Mouse (Mus musculus) intestine, embryonic 15.5 days (tissue): ENCODE data around the gene Dph7. TPM values are rescaled to one million over a fixed set of nuclear protein-coding genes. Genes with fewer than 3 reads are reported as not detected.
A peak's percentile ranks its signal among the peaks of the same experiment; 100 is the strongest.

Experiments
- ATAC-seq: fragments of 200-750 bp; cut with Nextera tagmentation; 2 replicates; pipeline ENCODE4 v1.8.0; 2017; ENCODE audit warnings: moderate TSS enrichment, moderate library complexity
- H3K27ac ChIP-seq: fragments of 300-500 bp; sonication (generic); 2 replicates; pipeline ENCODE4 v1.5.1; 2015; ENCODE audit warnings: mild to moderate bottlenecking, inconsistent platforms
- H3K27me3 ChIP-seq: fragments of 300-500 bp; sonication (generic); replicated peaks from 2 replicates; pipeline ENCODE4 v1.6.1; 2015; ENCODE audit warnings: inconsistent platforms
- H3K36me3 ChIP-seq: fragments of 300-500 bp; sonication (generic); 2 replicates; pipeline ENCODE4 v1.6.1; 2015; ENCODE audit warnings: inconsistent platforms
- H3K4me1 ChIP-seq: fragments of 300-500 bp; sonication (generic); replicated peaks from 2 replicates; pipeline ENCODE4 v1.6.1; 2015; ENCODE audit warnings: inconsistent platforms
- H3K4me2 ChIP-seq: fragments of 300-500 bp; sonication (generic); replicated peaks from 2 replicates; pipeline ENCODE4 v1.6.1; 2015; ENCODE audit warnings: mild to moderate bottlenecking, inconsistent platforms
- H3K4me3 ChIP-seq: fragments of 300-500 bp; sonication (generic); replicated peaks from 2 replicates; pipeline ENCODE4 v1.5.1; 2015; ENCODE audit warnings: inconsistent platforms
- H3K9ac ChIP-seq: fragments of 300-500 bp; sonication (generic); 2 replicates; pipeline ENCODE4 v1.6.1; 2015; ENCODE audit warnings: inconsistent platforms
- H3K9me3 ChIP-seq: fragments of 300-500 bp; sonication (generic); 2 replicates; pipeline ENCODE4 v1.6.1; 2016; ENCODE audit warnings: inconsistent platforms
- WGBS: fragments of 180-500 bp; shearing (Covaris S2); methylation state at CpG from one replicate; pipeline ENCODE4 v1.1.7; 2015; 5-methylcytosine and 5-hydroxymethylcytosine counted together
- polyA plus RNA-seq: library from polyadenylated mRNA; unstranded; fragments of >200 nt; fragmentation: Nextera tagmentation; extraction: Ambion mirVana; gene quantifications from 2 replicates; pipeline ENCODE4 v1.2.1, GENCODE M21; 2015

Dph7 gene
- 21.8 and 24.0 TPM in 2 replicates for polyA plus RNA-seq

DNA sequence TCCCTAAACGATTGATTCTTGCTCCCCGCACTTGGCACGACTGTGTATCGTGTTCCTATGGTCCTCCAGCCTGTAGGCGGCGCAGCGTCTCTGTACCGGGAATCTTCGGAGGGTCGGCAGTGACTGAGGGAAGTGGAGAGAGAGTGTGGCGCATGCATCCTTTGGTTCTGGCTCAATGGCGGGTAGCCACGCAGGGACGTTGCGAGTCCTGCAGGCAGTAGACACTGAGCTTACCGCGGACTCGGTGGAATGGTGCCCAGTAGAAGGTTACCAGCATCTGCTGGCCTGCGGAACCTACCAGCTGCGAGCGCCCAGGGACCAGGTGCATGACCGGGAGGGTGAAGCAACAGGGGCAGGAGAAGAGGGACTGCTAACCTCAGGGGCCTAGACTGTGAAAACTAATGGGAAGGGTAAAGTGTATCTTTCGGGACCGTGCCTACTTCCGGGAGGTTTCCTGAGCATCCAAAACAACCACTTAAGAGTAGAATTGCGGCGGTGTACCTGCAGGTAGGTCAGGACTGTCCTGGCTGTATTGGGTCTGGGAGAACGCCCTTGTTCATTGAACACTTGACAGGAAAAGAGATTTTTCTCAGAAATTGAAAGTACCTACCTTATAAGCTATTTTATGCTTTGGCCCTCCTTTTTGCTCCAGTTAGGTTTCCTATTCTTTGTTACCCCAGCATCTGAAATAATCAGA, at the start of gene Dph7:
Gene Dph7 (plus strand): TSS at position 97 of the 697 bp plus-strand sequence.
- Histone ChIP-seq H3K9me3 (no peaks in the 10 kb centered on the region), H3K27me3 (no peaks in the 10 kb centered on the region), H3K9ac (peak within 1 kb of the TSS; percentile 88), H3K36me3 (peaks cover 18% of the 10 kb centered on the region; the same call in 1 of the 2 replicates), H3K4me3 (peak within 1 kb of the TSS; percentile 84), H3K4me2 (peak within 1 kb of the TSS; percentile 67), H3K27ac (0 out of 2 replicates have a peak within 1 kb of the TSS, but pooled peaks have one; percentile 37), H3K4me1 (peaks cover 7% of the 10 kb centered on the region; the same call in 1 of the 2 replicates)
- WGBS = under 1% methylated on average over 28 of the region's 28 CpGs
- ATAC-seq = peak; percentile 95

- Histone ChIP-seq H3K27ac (no peak overlapping the region), H3K9me3 (no peaks in the 10 kb centered on the region), H3K36me3 (no peaks in the 10 kb centered on the region), H3K4me1 (peaks cover 3% of the 10 kb centered on the region), H3K27me3 (no peaks in the 10 kb centered on the region), H3K4me2 (no peak overlapping the region), H3K4me3 (no peak overlapping the region), H3K9ac (no peak overlapping the region)
- ATAC-seq = no peak
Measured at GRCm38 (mm10) chr2:24912589-24912988, 49.6 kb upstream of the Dph7 start.

DNA sequence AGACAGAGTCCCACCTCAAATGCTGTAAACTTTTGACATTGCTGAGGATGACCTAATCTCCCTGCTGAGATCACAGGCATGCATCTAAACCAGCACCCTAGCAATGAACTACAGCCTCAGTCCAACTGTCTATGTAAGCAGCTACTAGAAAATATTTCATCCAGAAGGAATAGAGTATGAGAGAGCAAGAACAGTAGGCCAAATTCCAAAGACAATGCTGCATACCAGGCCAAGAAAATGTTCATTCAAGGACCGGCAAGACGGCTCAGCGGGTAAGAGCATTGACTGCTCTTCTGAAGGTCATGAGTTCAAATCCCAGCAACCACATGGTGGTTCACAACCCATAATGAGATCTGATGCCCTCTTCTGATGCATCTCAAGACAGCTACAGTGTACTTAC, 47.4 kb upstream of the Dph7 start:
- Histone ChIP-seq H3K27me3 (no peaks in the 10 kb centered on the region), H3K4me2 (no peak overlapping the region), H3K9ac (no peak overlapping the region), H3K9me3 (no peaks in the 10 kb centered on the region), H3K4me3 (no peak overlapping the region), H3K27ac (no peak overlapping the region), H3K36me3 (no peaks in the 10 kb centered on the region), H3K4me1 (peaks cover 7% of the 10 kb centered on the region)
- no peak for ATAC-seq
- WGBS = 83% methylated on average over 3 of the region's 3 CpGs

- H3K4me3 ChIP-seq = peak within 1 kb of the TSS; percentile 98
- H3K9me3 ChIP-seq = no peaks in the 10 kb centered on the region
- H3K36me3 ChIP-seq = no peaks in the 10 kb centered on the region
- no peaks in the 10 kb centered on the region for H3K27me3 ChIP-seq
- H3K4me2 ChIP-seq = peak within 1 kb of the TSS; percentile 61
- peak within 1 kb of the TSS; percentile 96 for H3K9ac ChIP-seq
- peak; percentile 98 for ATAC-seq
- H3K27ac ChIP-seq = peak within 1 kb of the TSS; percentile 95
- peaks cover 7% of the 10 kb centered on the region for H3K4me1 ChIP-seq
- WGBS = under 1% methylated on average over 101 of the region's 112 CpGs
Measured at GRCm38 (mm10) chr2:24918930-24919838, 43.0 kb upstream of the Dph7 start, which contains the start of gene Ehmt1. Ehmt1 (minus strand) TSS chr2:24919614.

DNA sequence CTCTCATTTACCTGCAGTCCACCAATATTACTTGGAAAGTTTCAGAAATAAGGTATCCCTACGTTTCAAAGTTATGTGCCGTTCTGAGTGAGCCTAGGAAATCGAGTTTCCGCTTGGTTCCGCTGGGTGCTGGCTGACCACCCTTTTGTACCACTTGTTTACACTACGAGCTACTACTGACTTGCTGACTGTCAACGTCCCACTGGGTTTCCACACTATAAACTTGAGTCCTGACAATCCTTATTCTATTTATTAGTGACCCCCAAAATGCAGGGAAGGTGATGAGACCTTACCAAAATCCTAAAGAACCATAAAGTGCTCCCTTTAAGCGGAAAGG, 42.4 kb upstream of the Dph7 start:
- H3K27me3 ChIP-seq = no peaks in the 10 kb centered on the region
- H3K9ac ChIP-seq = peak overlapping the region; percentile 53
- peak overlapping the region; percentile 98 for H3K4me3 ChIP-seq
- peak; percentile 55 for ATAC-seq
- no peaks in the 10 kb centered on the region for H3K36me3 ChIP-seq
- H3K4me2 ChIP-seq = peak overlapping the region; percentile 57
- peak overlapping the region; percentile 95; the same call in 1 of the 2 replicates for H3K27ac ChIP-seq
- peaks cover 7% of the 10 kb centered on the region for H3K4me1 ChIP-seq
- H3K9me3 ChIP-seq = no peaks in the 10 kb centered on the region
- WGBS = 9% methylated on average over 8 of the region's 8 CpGs

- H3K4me1 ChIP-seq = peaks cover 4% of the 10 kb centered on the region
- WGBS = 52% methylated on average over 2 of the region's 2 CpGs
- H3K9me3 ChIP-seq = no peaks in the 10 kb centered on the region
- no peaks in the 10 kb centered on the region for H3K36me3 ChIP-seq
- ATAC-seq = no peak
- H3K4me3 ChIP-seq = no peak overlapping the region
- H3K4me2 ChIP-seq = no peak overlapping the region
- no peaks in the 10 kb centered on the region for H3K27me3 ChIP-seq
- no peak overlapping the region for H3K27ac ChIP-seq
- H3K9ac ChIP-seq = no peak overlapping the region
Measured at GRCm38 (mm10) chr2:24923561-24923960, 38.6 kb upstream of the Dph7 start.

- Histone ChIP-seq H3K36me3 (no peaks in the 10 kb centered on the region), H3K9ac (no peak overlapping the region), H3K4me1 (peaks cover 4% of the 10 kb centered on the region), H3K27ac (no peak overlapping the region), H3K9me3 (no peaks in the 10 kb centered on the region), H3K4me3 (no peak overlapping the region), H3K4me2 (no peak overlapping the region), H3K27me3 (no peaks in the 10 kb centered on the region)
- 73% methylated on average over 8 of the region's 8 CpGs for WGBS
- no peak for ATAC-seq
Measured at GRCm38 (mm10) chr2:24925284-24925683, 36.9 kb upstream of the Dph7 start.

- 80% methylated on average over 9 of the region's 9 CpGs for WGBS
- H3K4me2 ChIP-seq = no peak overlapping the region
- no peaks in the 10 kb centered on the region for H3K9me3 ChIP-seq
- no peaks in the 10 kb centered on the region for H3K27me3 ChIP-seq
- H3K4me3 ChIP-seq = no peak overlapping the region
- no peak overlapping the region for H3K27ac ChIP-seq
- H3K9ac ChIP-seq = no peak overlapping the region
- H3K36me3 ChIP-seq = no peaks in the 10 kb centered on the region
- H3K4me1 ChIP-seq = peaks cover 4% of the 10 kb centered on the region
- ATAC-seq = no peak
Measured at GRCm38 (mm10) chr2:24926345-24926964, 35.7 kb upstream of the Dph7 start.

- Histone ChIP-seq H3K36me3 (no peaks in the 10 kb centered on the region), H3K27me3 (no peaks in the 10 kb centered on the region), H3K9me3 (no peaks in the 10 kb centered on the region), H3K4me3 (no peak overlapping the region), H3K9ac (no peak overlapping the region), H3K4me1 (peaks cover 4% of the 10 kb centered on the region), H3K4me2 (no peak overlapping the region), H3K27ac (no peak overlapping the region)
- no peak for ATAC-seq
- WGBS = 64% methylated on average over 7 of the region's 7 CpGs
Measured at GRCm38 (mm10) chr2:24926965-24927358, 35.2 kb upstream of the Dph7 start.

GRCm38 (mm10) chr2:24927810-24928479, 34.3 kb upstream of the Dph7 start:
- peaks cover 4% of the 10 kb centered on the region for H3K4me1 ChIP-seq
- WGBS = 45% methylated on average over 4 of the region's 4 CpGs
- no peaks in the 10 kb centered on the region for H3K36me3 ChIP-seq
- 0 out of 2 replicates have a peak overlapping the region, but pooled peaks have one; percentile 7 for H3K4me2 ChIP-seq
- H3K27me3 ChIP-seq = no peaks in the 10 kb centered on the region
- no peak overlapping the region for H3K9ac ChIP-seq
- H3K4me3 ChIP-seq = no peak overlapping the region
- ATAC-seq = peak; percentile 89
- peak overlapping the region; percentile 75 for H3K27ac ChIP-seq
- H3K9me3 ChIP-seq = no peaks in the 10 kb centered on the region

- peak overlapping the region; percentile 32; the same call in 1 of the 2 replicates for H3K27ac ChIP-seq
- ATAC-seq = peak; percentile 66
- 48% methylated on average over 2 of the region's 2 CpGs for WGBS
Measured at GRCm38 (mm10) chr2:24929119-24929518, 33.1 kb upstream of the Dph7 start.

More at GRCm38 (mm10) chr2:24929119-24929518, 33.1 kb upstream of the Dph7 start:
- Histone ChIP-seq H3K4me3 (no peak overlapping the region), H3K27me3 (no peaks in the 10 kb centered on the region), H3K36me3 (no peaks in the 10 kb centered on the region), H3K4me1 (peaks cover 7% of the 10 kb centered on the region), H3K9me3 (no peaks in the 10 kb centered on the region), H3K4me2 (no peak overlapping the region), H3K9ac (no peak overlapping the region)
